Mouse (Mus musculus) liver, postnatal 0 days (tissue): ENCODE measurements around the gene U2af2. TPM values are rescaled to one million over a fixed set of nuclear protein-coding genes. Genes with fewer than 3 reads are reported as not detected.
"Not testable (repeated sequence)": the region's sequence is repeated elsewhere in the genome, so short reads cannot be mapped to it uniquely, and the experiment has no call there.

Experiments used
- ATAC-seq: fragments of 200-750 bp; cut with Nextera tagmentation; 2 replicates; pipeline ENCODE4 v1.8.0; 2017; ENCODE audit warnings: mild to moderate bottlenecking, moderate library complexity
- DNase-seq: peaks from one replicate; pipeline ENCODE4 v3.0.0-alpha.2; 2016
- H3K27ac ChIP-seq: fragments of 300-500 bp; sonication (generic); 2 replicates; pipeline ENCODE4 v1.5.1; 2014; ENCODE audit warnings: antibody characterized with exemption, moderate library complexity, mild to moderate bottlenecking, low read depth
- H3K27me3 ChIP-seq: fragments of 300-500 bp; sonication (generic); 2 replicates; pipeline ENCODE4 v1.6.1; 2014; ENCODE audit warnings: low read length, control low read depth, mixed read lengths; ENCODE audit not compliant: insufficient read depth
- H3K36me3 ChIP-seq: fragments of 300-500 bp; sonication (generic); replicated peaks from 2 replicates; pipeline ENCODE4 v1.6.1; 2014; ENCODE audit warnings: mild to moderate bottlenecking, control low read depth, low read length, moderate library complexity, mixed read lengths; ENCODE audit not compliant: insufficient read depth
- H3K4me1 ChIP-seq: fragments of 300-500 bp; sonication (generic); 2 replicates; pipeline ENCODE4 v1.6.1; 2014; ENCODE audit warnings: antibody characterized with exemption, mild to moderate bottlenecking, control low read depth; ENCODE audit not compliant: insufficient read depth
- H3K4me2 ChIP-seq: fragments of 300-500 bp; sonication (generic); 2 replicates; pipeline ENCODE4 v1.6.1; 2014; ENCODE audit warnings: low read depth, mild to moderate bottlenecking, low read length, moderate library complexity, mixed read lengths
- H3K4me3 ChIP-seq: fragments of 300-500 bp; sonication (generic); 2 replicates; pipeline ENCODE4 v1.5.1; 2014; ENCODE audit warnings: low read depth, low read length
- H3K9ac ChIP-seq: fragments of 300-500 bp; sonication (generic); replicated peaks from 2 replicates; pipeline ENCODE4 v1.6.1; 2014; ENCODE audit warnings: mild to moderate bottlenecking, moderate library complexity
- H3K9me3 ChIP-seq: fragments of 300-500 bp; sonication (generic); 2 replicates; pipeline ENCODE4 v1.6.1; 2016; ENCODE audit warnings: mild to moderate bottlenecking, control low read depth, low read length, mixed read lengths
- CTCF ChIP-seq: sonication (generic); IDR thresholded peaks from 2 replicates; pipeline ENCODE4 v1.5.1; 2016; ENCODE audit warnings: antibody characterized with exemption, low read depth
- EP300 ChIP-seq: IDR thresholded peaks from 2 replicates; pipeline ENCODE4 v1.6.1; 2016; ENCODE audit warnings: antibody characterized with exemption, low read depth, mild to moderate bottlenecking
- WGBS: fragments of 180-500 bp; shearing (Covaris S2); extraction: QIAGEN DNeasy Blood & Tissue Kit; methylation state at CpG from one replicate; pipeline ENCODE4 v1.1.7; 2014; ENCODE audit not compliant: insufficient replicate concordance; 5-methylcytosine and 5-hydroxymethylcytosine counted together
- polyA plus RNA-seq: library from polyadenylated mRNA; unstranded; fragments of >200 nt; fragmentation: Nextera tagmentation; extraction: Ambion mirVana; gene quantifications from 2 replicates; pipeline ENCODE4 v1.2.1, GENCODE M21; 2015

U2af2 gene
- polyA plus RNA-seq, 1 experiment from 2014 or later: 36.8 TPM

- H3K4me2 ChIP-seq: no peak overlapping the region
- H3K9me3 ChIP-seq: no peaks in the 10 kb centered on the region
- H3K27me3 ChIP-seq: no peaks in the 10 kb centered on the region
- WGBS: 90% methylated on average over 2 of the region's 2 CpGs
- no peak overlapping the region for H3K9ac ChIP-seq
- H3K36me3 ChIP-seq: peaks cover 12% of the 10 kb centered on the region
- TF ChIP-seq EP300: no peak
- TF ChIP-seq CTCF: no peak
- no peak overlapping the region for H3K4me3 ChIP-seq
- DNase-seq (no peak), ATAC-seq (no peak)
- no peak overlapping the region for H3K27ac ChIP-seq
- H3K4me1 ChIP-seq: peaks cover 19% of the 10 kb centered on the region
Observed at GRCm38 (mm10) chr7:5016920-5017319, 45.0 kb upstream of the U2af2 start.

DNA sequence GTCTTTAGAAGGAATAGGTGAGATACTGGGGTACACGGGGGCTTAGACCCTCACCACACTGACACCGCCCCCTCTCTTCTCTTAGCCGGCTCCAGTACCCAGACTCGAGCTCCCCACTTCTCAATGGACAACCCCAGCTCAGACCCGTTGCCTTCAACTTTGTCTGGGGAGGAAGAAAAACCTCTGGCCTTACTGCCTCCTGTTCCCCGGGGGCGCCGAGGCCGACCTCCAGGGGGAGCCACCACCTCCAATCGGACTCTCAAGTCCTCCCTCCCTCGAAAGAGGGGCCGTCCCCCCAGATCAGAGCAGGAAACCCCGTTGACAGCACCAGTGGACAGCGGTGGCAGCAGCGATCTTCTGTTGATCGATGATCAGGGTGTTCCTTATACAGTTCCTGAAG is 44.6 kb upstream of the U2af2 start:
- no peak for DNase-seq
- Histone ChIP-seq H3K36me3 (peaks cover 13% of the 10 kb centered on the region), H3K27me3 (no peaks in the 10 kb centered on the region), H3K9ac (no peak overlapping the region), H3K4me3 (no peak overlapping the region), H3K9me3 (no peaks in the 10 kb centered on the region), H3K4me1 (peaks cover 19% of the 10 kb centered on the region), H3K27ac (no peak overlapping the region), H3K4me2 (no peak overlapping the region)
- ATAC-seq: no peak
- 89% methylated on average over 16 of the region's 16 CpGs for WGBS
- TF ChIP-seq CTCF (peak; percentile 17; the same call in 1 of the 2 replicates), EP300 (no peak)

DNA sequence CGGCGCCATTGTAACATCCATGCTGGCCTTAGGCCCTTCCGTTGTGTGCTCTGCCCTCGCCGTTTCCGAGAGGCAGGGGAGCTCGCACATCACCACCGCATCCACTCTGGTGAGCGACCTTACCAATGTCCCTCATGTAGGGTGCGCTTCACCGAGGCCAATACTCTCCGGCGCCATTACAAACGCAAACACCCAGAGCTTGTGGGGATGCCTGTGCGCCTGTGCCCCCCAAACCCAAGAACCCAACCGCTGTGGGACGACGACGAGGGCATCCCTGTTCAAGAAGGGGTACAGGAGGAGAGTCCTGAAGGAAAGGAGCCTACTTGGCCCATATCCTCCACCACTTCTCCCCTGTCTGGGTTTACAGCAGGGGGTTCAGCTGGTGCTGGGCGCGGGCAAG is 44.0 kb upstream of the U2af2 start:
- no peak for TF ChIP-seq CTCF
- TF ChIP-seq EP300: no peak
- ATAC-seq: no peak
- Histone ChIP-seq H3K4me1 (peaks cover 17% of the 10 kb centered on the region), H3K36me3 (peaks cover 11% of the 10 kb centered on the region), H3K4me3 (no peak overlapping the region), H3K4me2 (no peak overlapping the region), H3K9ac (no peak overlapping the region), H3K27me3 (no peaks in the 10 kb centered on the region), H3K27ac (no peak overlapping the region), H3K9me3 (no peaks in the 10 kb centered on the region)
- no peak for DNase-seq
- WGBS: 96% methylated on average over 21 of the region's 21 CpGs

- 24% methylated on average over 8 of the region's 8 CpGs for WGBS
- H3K4me2 ChIP-seq: peak overlapping the region; percentile 90
- peaks cover 13% of the 10 kb centered on the region for H3K4me1 ChIP-seq
- H3K9ac ChIP-seq: peak overlapping the region; percentile 99
- peak overlapping the region; percentile 99 for H3K27ac ChIP-seq
- H3K27me3 ChIP-seq, DNase-seq, ATAC-seq, H3K9me3 ChIP-seq: not testable (repeated sequence)
- H3K36me3 ChIP-seq: peaks cover 21% of the 10 kb centered on the region
- H3K4me3 ChIP-seq: peak overlapping the region; percentile 99
Observed at GRCm38 (mm10) chr7:5019576-5019975, 42.4 kb upstream of the U2af2 start.

GRCm38 (mm10) chr7:5020000-5020681 is 41.8 kb upstream of the U2af2 start, which contains the start of the genes Zfp865 and Ccdc106:
Zfp865 (plus strand) TSS chr7:5020376.
Ccdc106 (plus strand) TSS chr7:5020553.
- peak; percentile 91 for ATAC-seq
- Histone ChIP-seq H3K4me1 (peaks cover 13% of the 10 kb centered on the region), H3K9me3 (no peaks in the 10 kb centered on the region), H3K36me3 (peaks cover 21% of the 10 kb centered on the region), H3K27ac (peak within 1 kb of the TSS; percentile 99), H3K4me2 (peak within 1 kb of the TSS; percentile 90), H3K9ac (peak within 1 kb of the TSS; percentile 99), H3K27me3 (no peaks in the 10 kb centered on the region), H3K4me3 (peak within 1 kb of the TSS; percentile 99)
- DNase-seq: peak; percentile 98
- peak; percentile 47; the same call in 1 of the 2 replicates for TF ChIP-seq EP300
- no peak for TF ChIP-seq CTCF
- under 1% methylated on average over 36 of the region's 49 CpGs for WGBS

DNA sequence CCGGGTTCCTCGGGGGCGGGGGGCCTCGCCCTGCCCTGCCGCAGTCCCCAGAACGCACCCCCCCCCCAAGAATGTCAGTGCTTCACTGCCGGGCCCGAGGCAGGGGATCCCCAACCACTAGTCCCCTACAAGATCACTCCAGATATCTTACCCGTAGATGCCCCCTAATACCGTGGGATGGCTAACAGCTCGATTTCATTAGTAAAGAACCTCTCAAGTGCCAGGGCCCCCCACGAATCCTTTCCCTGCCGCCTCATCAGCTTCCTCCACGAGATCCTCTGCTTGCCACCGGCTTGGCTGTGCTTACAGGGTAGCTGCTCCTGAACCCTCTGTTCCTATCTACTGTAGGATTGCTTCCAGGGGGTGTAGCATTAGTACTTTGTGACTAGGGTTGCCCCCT is 41.3 kb upstream of the U2af2 start:
- Histone ChIP-seq H3K9ac (peak overlapping the region; percentile 99), H3K27me3 (no peaks in the 10 kb centered on the region), H3K4me1 (peaks cover 11% of the 10 kb centered on the region), H3K9me3 (no peaks in the 10 kb centered on the region), H3K4me2 (peak overlapping the region; percentile 90), H3K36me3 (peaks cover 21% of the 10 kb centered on the region), H3K27ac (peak overlapping the region; percentile 99), H3K4me3 (peak overlapping the region; percentile 99)
- ATAC-seq: no peak
- TF ChIP-seq CTCF (no peak), EP300 (no peak)
- under 1% methylated on average over 15 of the region's 15 CpGs for WGBS
- no peak for DNase-seq
